Mouse (Mus musculus) natural killer cell, adult 2 months (primary cell): ENCODE results near the gene Fxr2.
A peak's percentile ranks its signal among the peaks of the same experiment; 100 is the strongest.

Experiments used
- DNase-seq, 2 experiments: peaks; one replicate each; pipeline ENCODE4 v3.0.0; 2022; ENCODE audit warnings: low spot score in 2 of 2

Fxr2 gene

GRCm38 (mm10) chr11:69632284-69633089, at the start of gene Fxr2:
Fxr2 (plus strand) TSS chr11:69632990.
- DNase-seq, result peak; percentile 100

DNA sequence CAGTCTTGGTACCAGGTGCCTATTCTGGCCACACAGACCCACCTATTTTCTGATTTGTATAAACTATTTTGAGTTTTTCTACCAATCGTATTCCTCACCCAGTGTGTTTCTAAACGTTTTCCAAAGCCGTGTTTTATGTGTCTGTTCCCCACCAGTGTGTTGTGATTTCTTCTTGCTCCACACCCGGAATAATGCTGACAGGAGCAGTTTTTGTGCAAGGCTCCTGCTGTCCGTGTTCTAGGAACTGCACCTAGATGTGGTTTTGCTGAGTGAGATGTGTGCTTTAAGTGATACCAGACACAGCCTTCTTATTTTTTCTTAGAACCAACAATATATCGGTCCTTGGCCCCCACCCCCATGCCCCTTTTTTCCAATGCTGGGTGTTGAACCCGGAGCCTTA, 48.8 kb upstream of the Fxr2 start:
- DNase-seq, result no peak

GRCm38 (mm10) chr11:69584937-69585336, 47.9 kb upstream of the Fxr2 start:
- no peak for DNase-seq

GRCm38 (mm10) chr11:69585718-69586325, 47.0 kb upstream of the Fxr2 start:
- no peak for DNase-seq

- DNase-seq, result no peak
Measured at GRCm38 (mm10) chr11:69589207-69589834, 43.5 kb upstream of the Fxr2 start.

DNA sequence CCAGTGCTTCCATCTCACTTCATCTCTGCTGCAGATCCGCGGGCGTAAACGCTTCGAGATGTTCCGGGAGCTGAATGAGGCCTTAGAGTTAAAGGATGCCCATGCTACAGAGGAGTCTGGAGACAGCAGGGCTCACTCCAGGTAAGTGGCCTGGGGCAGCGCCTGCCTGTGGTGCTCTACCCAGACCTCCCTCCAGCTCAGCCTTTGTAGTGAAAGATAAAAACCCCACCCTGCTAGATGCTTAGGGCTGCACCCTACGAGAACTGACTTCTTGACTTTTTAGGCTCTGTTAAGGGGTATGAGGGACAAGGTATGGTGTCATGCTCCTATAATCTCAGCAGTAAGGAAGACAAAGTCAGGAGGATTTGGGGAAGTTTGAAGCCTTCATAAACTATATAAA, 42.2 kb upstream of the Fxr2 start:
- no peak for DNase-seq

GRCm38 (mm10) chr11:69591424-69591823, 41.4 kb upstream of the Fxr2 start:
- no peak for DNase-seq

DNA sequence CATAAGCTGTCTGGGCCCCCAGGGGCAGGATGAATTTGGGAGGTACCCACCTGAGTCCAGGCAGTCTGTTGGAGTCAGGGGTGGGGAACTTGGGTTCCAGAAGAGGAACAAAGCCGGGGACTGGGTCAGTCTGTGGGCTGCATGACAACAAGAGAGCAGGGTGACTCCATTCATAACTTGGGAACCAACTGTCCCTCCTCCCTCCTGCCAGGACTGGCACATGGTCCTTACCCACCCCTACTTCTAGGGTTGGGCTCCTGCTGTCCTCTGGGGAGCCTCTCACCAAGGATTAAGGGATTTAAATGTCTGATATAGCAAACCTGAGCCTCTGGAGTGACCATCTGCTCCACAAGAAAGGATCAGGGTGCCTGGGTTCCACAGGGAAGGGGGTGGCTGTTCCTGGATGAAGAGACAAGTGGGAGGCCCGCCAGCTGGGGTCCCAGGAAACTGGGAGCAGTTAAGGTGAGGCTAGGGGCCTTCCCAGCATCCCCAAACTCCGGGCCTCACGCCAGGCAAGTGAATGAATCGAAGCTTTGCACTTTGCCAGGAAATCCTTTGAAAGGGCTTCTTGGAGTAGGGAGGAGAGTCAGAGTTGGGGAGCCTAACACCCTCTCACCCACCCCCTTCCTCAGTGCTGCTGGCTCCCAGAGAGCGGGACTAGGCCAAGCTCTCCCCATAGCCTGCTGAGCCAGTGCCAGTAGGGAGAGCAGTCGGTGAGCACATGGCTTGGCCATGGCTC, 40.7 kb upstream of the Fxr2 start:
- DNase-seq, result no peak

DNA sequence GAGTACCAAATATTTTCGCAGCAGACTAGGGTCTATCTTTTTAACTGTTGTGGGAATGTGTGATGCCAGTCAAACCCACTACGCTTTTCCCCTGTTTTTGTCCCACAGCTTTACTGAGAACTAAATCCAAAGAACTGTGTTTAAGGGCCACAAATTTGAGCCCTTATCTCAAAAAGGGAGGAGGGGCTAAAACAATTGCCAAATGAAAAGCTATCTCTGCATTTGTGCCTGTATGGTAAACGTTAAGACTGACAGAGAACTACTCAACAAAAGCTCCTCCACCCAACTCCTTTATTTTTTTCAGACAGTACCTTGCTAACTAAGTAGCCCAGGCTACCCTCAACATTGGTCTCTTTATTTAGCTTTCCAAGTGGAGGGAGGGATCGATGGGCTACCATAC, 40.0 kb upstream of the Fxr2 start:
- no peak for DNase-seq

GRCm38 (mm10) chr11:69594853-69595252, 37.9 kb upstream of the Fxr2 start:
- no peak for DNase-seq

DNA sequence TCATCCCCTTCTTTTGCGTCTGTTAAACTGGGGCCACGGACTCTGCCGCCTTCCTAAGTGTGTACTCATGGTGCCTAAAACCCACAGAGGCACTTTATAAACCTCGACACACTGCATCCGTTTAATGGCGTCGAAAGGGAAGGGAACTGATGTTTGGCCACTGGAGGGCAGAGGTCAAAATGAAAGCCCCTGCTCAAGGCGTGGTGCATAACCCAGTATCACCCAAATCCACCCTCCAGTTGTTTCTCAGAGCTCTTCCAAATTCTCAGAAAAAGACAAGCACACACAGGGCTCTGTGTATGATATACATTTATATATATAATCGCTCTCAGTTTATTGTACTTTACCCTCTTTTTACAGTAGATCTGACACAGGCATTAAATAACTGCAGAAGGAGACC, 33.4 kb upstream of the Fxr2 start:
- DNase-seq, result no peak

DNA sequence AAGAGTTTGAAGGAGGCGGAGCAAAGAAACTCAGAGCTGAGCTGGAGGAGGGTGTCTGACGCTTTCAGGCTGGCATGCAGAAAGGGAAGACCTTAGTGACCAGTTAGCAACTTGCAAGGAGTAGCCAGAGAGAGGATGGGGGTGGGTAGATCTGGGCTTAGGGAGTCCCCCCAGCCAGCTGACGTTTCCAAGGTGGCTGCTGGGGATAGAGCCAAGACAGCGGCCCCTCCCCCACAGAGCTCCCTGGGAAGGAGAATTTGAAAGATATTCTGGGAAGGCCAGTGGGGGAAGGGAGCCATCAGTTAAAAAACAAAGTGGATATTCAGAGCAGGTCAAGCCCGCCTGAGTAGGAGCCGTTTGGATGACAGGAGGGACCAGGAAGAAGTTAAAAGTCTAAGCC, 32.7 kb upstream of the Fxr2 start:
- DNase-seq, result no peak

- no peak for DNase-seq
Measured at GRCm38 (mm10) chr11:69601768-69602167, 31.0 kb upstream of the Fxr2 start.

GRCm38 (mm10) chr11:69603516-69603915, 29.3 kb upstream of the Fxr2 start:
- no peak for DNase-seq

DNA sequence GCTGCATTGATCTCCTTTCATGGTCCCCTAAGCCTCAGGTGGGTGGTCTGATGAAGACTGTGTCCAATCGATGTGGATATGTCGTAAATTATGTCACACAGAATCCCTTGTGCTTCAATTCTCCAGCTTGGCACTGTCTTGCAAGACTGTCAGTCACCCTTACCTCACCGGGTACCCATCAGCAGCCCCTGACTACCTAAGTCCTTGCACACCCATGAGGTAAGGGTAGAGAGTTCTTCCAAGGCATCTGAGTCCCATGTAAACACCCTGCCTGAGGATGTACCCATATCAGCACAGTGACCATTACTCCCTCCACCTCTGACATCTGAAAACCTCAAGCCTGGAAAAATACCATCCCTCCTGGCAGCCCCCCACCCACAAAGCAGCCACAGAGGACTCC, 28.4 kb upstream of the Fxr2 start:
- no peak for DNase-seq

DNA sequence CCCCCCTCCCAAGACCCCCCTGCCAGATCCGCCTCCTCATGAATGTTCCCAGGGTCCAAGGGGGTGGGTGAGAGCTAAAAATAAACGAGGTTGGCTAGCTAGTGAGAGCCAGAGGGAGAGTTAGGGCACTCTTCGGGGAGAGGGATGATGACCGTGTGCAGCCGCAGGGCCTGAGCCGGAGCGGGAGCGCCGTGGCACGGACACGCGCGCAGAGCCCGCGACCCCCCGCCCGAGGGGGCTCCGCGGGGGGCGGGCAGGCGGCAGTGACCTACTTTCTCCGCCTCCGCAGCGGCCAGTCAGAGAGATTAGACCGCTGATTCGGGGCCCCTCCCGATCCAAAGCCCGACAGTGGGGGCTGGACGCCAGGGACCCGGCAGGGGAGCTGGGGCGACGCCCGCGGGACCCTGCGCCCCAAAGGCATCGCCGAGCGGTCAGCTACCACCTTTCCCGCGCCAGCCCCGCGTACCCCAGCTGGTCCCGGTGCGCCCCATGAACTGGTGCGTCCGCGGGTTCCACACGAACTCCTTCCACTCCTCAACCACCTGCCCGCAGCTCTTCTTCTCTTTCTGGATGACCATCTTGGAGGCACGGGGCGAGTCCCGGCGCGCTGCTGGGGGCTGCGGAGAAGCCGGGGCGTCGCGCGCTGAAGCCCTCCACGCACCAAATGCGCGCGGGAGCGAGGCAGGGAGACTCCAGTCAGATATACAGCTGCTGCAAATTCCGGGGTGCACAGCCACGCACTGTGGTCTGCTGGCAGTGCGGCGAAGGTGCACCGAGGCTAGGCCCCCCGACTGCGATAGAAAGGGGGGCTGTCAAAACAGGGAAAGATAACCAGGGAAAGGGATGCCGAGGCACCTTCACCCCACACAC, 27.8 kb upstream of the Fxr2 start:
- DNase-seq, result no peak

DNA sequence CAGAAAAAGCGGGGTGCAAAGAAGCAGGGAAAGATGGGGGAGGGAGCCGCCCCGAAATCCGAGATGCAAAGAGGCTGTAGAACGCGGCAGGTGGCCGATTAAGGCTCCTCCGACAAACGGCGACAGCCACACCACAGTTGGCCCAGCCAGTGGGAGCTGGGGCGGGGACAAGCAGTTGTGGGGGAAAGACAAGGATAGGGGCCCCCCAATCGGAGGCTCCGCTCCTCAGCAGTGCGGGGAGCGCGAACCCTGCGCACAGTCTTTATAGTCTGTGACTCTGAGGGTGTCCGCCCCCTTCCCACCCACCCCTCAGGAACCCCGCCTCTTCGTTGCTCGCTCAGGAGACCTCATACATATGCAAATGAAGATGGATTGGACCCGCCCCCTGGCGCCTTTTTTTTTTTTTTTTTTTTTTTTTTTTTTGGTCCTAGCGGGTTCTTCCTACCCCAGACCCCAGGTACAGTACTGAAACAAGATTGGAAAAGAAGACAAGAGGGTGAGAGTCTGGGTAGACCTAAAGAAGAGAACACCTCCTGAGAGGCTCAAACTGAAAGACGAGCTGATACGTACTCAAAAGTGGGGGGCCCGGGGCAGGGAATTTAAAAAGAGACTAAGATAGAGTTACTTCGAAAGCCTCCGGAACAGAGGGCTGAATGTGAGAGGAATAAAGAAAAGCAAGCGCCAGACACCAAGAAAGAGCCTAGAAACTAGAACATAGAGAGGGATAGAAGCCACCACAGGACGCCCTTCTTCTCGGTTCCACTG, 26.9 kb upstream of the Fxr2 start, which contains the start of gene Atp1b2:
Gene Atp1b2 (minus strand): TSS at position 217 of the 765 bp plus-strand sequence.
- DNase-seq, result peak in 1 of 2 experiments; percentile 46

- no peak for DNase-seq
Measured at GRCm38 (mm10) chr11:69606491-69606795, 26.3 kb upstream of the Fxr2 start.

DNA sequence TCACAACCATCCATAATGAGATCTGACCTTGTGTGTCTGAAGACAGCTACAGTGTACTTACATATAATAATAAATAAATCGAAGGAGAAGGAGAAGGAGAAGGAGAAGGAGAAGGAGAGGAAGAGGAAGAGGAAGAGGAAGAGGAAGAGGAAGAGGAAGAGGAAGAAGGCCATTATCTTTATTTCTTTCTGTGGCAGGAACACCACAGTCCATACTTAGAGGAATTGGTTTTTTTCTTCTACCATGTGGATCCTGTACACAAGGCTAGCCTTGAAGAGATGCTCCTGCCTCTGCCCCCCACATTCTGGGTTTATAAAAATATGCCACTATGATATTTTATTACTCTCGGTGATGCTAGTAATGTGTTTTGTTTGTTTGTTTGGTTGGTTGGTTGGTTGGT, 26.0 kb upstream of the Fxr2 start:
- no peak for DNase-seq

- no peak for DNase-seq
Measured at GRCm38 (mm10) chr11:69608525-69608924, 24.3 kb upstream of the Fxr2 start.

GRCm38 (mm10) chr11:69609416-69609815, 23.4 kb upstream of the Fxr2 start:
- DNase-seq, result no peak
